Mouse (Mus musculus) liver, embryonic 11.5 days (tissue): ENCODE results near the gene Elfn1. TPM values are rescaled to one million over a fixed set of nuclear protein-coding genes. Genes with fewer than 3 reads are reported as not detected.

Experiments
- ATAC-seq: fragments of 200-750 bp; cut with Nextera tagmentation; replicated peaks from 2 replicates; pipeline ENCODE4 v1.8.0; 2017; ENCODE audit warnings: moderate number of reproducible peaks, mild to moderate bottlenecking, moderate TSS enrichment, moderate library complexity; ENCODE audit not compliant: low FRiP score
- DNase-seq: peaks from one replicate; pipeline ENCODE4 v3.0.0-alpha.2; 2017; ENCODE audit warnings: low spot score
- H3K27ac ChIP-seq: fragments of 300-500 bp; sonication (generic); 2 replicates; pipeline ENCODE4 v1.5.1; 2014; ENCODE audit warnings: mild to moderate bottlenecking, low read depth, low read length, control low read depth
- H3K27me3 ChIP-seq: fragments of 300-500 bp; sonication (generic); replicated peaks from 2 replicates; pipeline ENCODE4 v1.6.1; 2014; ENCODE audit warnings: low read length, mixed read lengths; ENCODE audit not compliant: control insufficient read depth, insufficient read depth
- H3K36me3 ChIP-seq: fragments of 300-500 bp; sonication (generic); 2 replicates; pipeline ENCODE4 v1.6.1; 2014; ENCODE audit warnings: mild to moderate bottlenecking, low read length, moderate library complexity, mixed read lengths; ENCODE audit not compliant: control insufficient read depth, insufficient read depth
- H3K4me1 ChIP-seq: fragments of 300-500 bp; sonication (generic); replicated peaks from 2 replicates; pipeline ENCODE4 v1.6.1; 2014; ENCODE audit warnings: low read length, mixed read lengths; ENCODE audit not compliant: control insufficient read depth, insufficient read depth
- H3K4me2 ChIP-seq: fragments of 300-500 bp; sonication (generic); 2 replicates; pipeline ENCODE4 v1.6.1; 2014; ENCODE audit warnings: mild to moderate bottlenecking, control low read depth, moderate library complexity
- H3K4me3 ChIP-seq: fragments of 300-500 bp; sonication (generic); 2 replicates; pipeline ENCODE4 v1.5.1; 2014; ENCODE audit warnings: low read depth, low read length, control low read depth
- H3K9ac ChIP-seq: fragments of 300-500 bp; sonication (generic); 2 replicates; pipeline ENCODE4 v1.6.1; 2014; ENCODE audit warnings: low read depth, low read length, control low read depth
- H3K9me3 ChIP-seq: fragments of 300-500 bp; sonication (generic); 2 replicates; pipeline ENCODE4 v1.6.1; 2016; ENCODE audit warnings: low read length, inconsistent platforms, mixed read lengths; ENCODE audit not compliant: control insufficient read depth
- WGBS: fragments of 180-500 bp; shearing (Covaris S2); extraction: QIAGEN DNeasy Blood & Tissue Kit; methylation state at CpG from one replicate; pipeline ENCODE4 v1.1.7; 2014; 5-methylcytosine and 5-hydroxymethylcytosine counted together
- polyA plus RNA-seq: library from polyadenylated mRNA; unstranded; fragments of >200 nt; fragmentation: Nextera tagmentation; extraction: Ambion mirVana; gene quantifications from 2 replicates; pipeline ENCODE4 v1.2.1, GENCODE M21; 2014

The Elfn1 gene
- polyA plus RNA-seq, 1 experiment from 2014 or later = 0.23 TPM

- DNase-seq (no peak), ATAC-seq (no peak)
- no peak overlapping the region for H3K9ac ChIP-seq
- no peaks in the 10 kb centered on the region for H3K36me3 ChIP-seq
- no peak overlapping the region for H3K27ac ChIP-seq
- WGBS = 82% methylated on average over 4 of the region's 4 CpGs
- no peaks in the 10 kb centered on the region for H3K27me3 ChIP-seq
- no peak overlapping the region for H3K4me2 ChIP-seq
- no peak overlapping the region for H3K4me3 ChIP-seq
- H3K9me3 ChIP-seq = no peaks in the 10 kb centered on the region
- H3K4me1 ChIP-seq = no peaks in the 10 kb centered on the region
Observed at GRCm38 (mm10) chr5:139948552-139948951, 40.8 kb downstream of the Elfn1 start.

- ATAC-seq (no peak), DNase-seq (no peak)
- Histone ChIP-seq H3K4me3 (no peak overlapping the region), H3K4me1 (no peaks in the 10 kb centered on the region), H3K36me3 (no peaks in the 10 kb centered on the region), H3K4me2 (no peak overlapping the region), H3K9ac (no peak overlapping the region), H3K27ac (no peak overlapping the region), H3K9me3 (no peaks in the 10 kb centered on the region), H3K27me3 (no peaks in the 10 kb centered on the region)
- 64% methylated on average over 8 of the region's 8 CpGs for WGBS
Observed at GRCm38 (mm10) chr5:139949363-139949762, 41.6 kb downstream of the Elfn1 start.

- no peak for DNase-seq
- no peaks in the 10 kb centered on the region for H3K4me1 ChIP-seq
- H3K9ac ChIP-seq = no peak overlapping the region
- ATAC-seq = no peak
- H3K4me2 ChIP-seq = no peak overlapping the region
- H3K27me3 ChIP-seq = no peaks in the 10 kb centered on the region
- H3K36me3 ChIP-seq = no peaks in the 10 kb centered on the region
- no peak overlapping the region for H3K4me3 ChIP-seq
- 81% methylated on average over 11 of the region's 11 CpGs for WGBS
- no peaks in the 10 kb centered on the region for H3K9me3 ChIP-seq
- H3K27ac ChIP-seq = no peak overlapping the region
Observed at GRCm38 (mm10) chr5:139949975-139950578, 42.3 kb downstream of the Elfn1 start.

GRCm38 (mm10) chr5:139956859-139957258, 49.1 kb downstream of the Elfn1 start:
- no peak overlapping the region for H3K9ac ChIP-seq
- H3K36me3 ChIP-seq = no peaks in the 10 kb centered on the region
- no peaks in the 10 kb centered on the region for H3K9me3 ChIP-seq
- ATAC-seq (no peak), DNase-seq (no peak)
- H3K27ac ChIP-seq = no peak overlapping the region
- no peaks in the 10 kb centered on the region for H3K27me3 ChIP-seq
- H3K4me2 ChIP-seq = no peak overlapping the region
- 36% methylated on average over 10 of the region's 10 CpGs for WGBS
- H3K4me1 ChIP-seq = no peaks in the 10 kb centered on the region
- no peak overlapping the region for H3K4me3 ChIP-seq

- Histone ChIP-seq H3K9ac (no peak overlapping the region), H3K36me3 (no peaks in the 10 kb centered on the region), H3K4me1 (no peaks in the 10 kb centered on the region), H3K9me3 (no peaks in the 10 kb centered on the region), H3K4me2 (no peak overlapping the region), H3K27me3 (no peaks in the 10 kb centered on the region; the same call in 1 of the 2 replicates), H3K27ac (no peak overlapping the region), H3K4me3 (no peak overlapping the region)
- ATAC-seq = no peak
- DNase-seq = no peak
- 81% methylated on average over 4 of the region's 4 CpGs for WGBS
Observed at GRCm38 (mm10) chr5:139959741-139960140, 52.0 kb downstream of the Elfn1 start.

GRCm38 (mm10) chr5:139964391-139964790, 56.6 kb downstream of the Elfn1 start:
- H3K36me3 ChIP-seq = no peaks in the 10 kb centered on the region
- H3K4me2 ChIP-seq = no peak overlapping the region
- WGBS = 50% methylated on average over 5 of the region's 5 CpGs
- ATAC-seq = no peak
- no peak overlapping the region for H3K27ac ChIP-seq
- H3K9me3 ChIP-seq = no peaks in the 10 kb centered on the region
- no peak overlapping the region for H3K9ac ChIP-seq
- no peak overlapping the region for H3K4me3 ChIP-seq
- no peaks in the 10 kb centered on the region; the same call in 1 of the 2 replicates for H3K27me3 ChIP-seq
- no peaks in the 10 kb centered on the region for H3K4me1 ChIP-seq
- no peak for DNase-seq

GRCm38 (mm10) chr5:139965596-139965995, 57.9 kb downstream of the Elfn1 start:
- ATAC-seq (no peak), DNase-seq (no peak)
- Histone ChIP-seq H3K4me1 (no peaks in the 10 kb centered on the region), H3K9ac (no peak overlapping the region), H3K9me3 (no peaks in the 10 kb centered on the region), H3K36me3 (no peaks in the 10 kb centered on the region), H3K4me3 (no peak overlapping the region), H3K27me3 (no peaks in the 10 kb centered on the region; the same call in 1 of the 2 replicates), H3K4me2 (no peak overlapping the region), H3K27ac (no peak overlapping the region)
- 82% methylated on average over 14 of the region's 14 CpGs for WGBS

GRCm38 (mm10) chr5:139969151-139969948, 61.6 kb downstream of the Elfn1 start:
- H3K9ac ChIP-seq = no peak overlapping the region
- H3K9me3 ChIP-seq = no peaks in the 10 kb centered on the region
- ATAC-seq = no peak
- H3K27ac ChIP-seq = no peak overlapping the region
- peaks cover 20% of the 10 kb centered on the region for H3K27me3 ChIP-seq
- no peaks in the 10 kb centered on the region for H3K36me3 ChIP-seq
- H3K4me1 ChIP-seq = no peaks in the 10 kb centered on the region
- 78% methylated on average over 14 of the region's 14 CpGs for WGBS
- DNase-seq = no peak
- H3K4me2 ChIP-seq = no peak overlapping the region
- no peak overlapping the region for H3K4me3 ChIP-seq

- no peak overlapping the region for H3K4me3 ChIP-seq
- DNase-seq (no peak), ATAC-seq (no peak)
- H3K36me3 ChIP-seq = no peaks in the 10 kb centered on the region
- H3K4me2 ChIP-seq = no peak overlapping the region
- 62% methylated on average over 12 of the region's 12 CpGs for WGBS
- no peak overlapping the region for H3K27ac ChIP-seq
- no peaks in the 10 kb centered on the region for H3K9me3 ChIP-seq
- no peak overlapping the region for H3K9ac ChIP-seq
- H3K4me1 ChIP-seq = no peaks in the 10 kb centered on the region
- H3K27me3 ChIP-seq = peaks cover 21% of the 10 kb centered on the region
Observed at GRCm38 (mm10) chr5:139970186-139970631, 62.5 kb downstream of the Elfn1 start.
